ENCODE assay signal across 11 mouse cellular contexts in genomic region chr8:12391366-12392250, GRCm38 (mm10). TPM values are rescaled to one million over a fixed set of nuclear protein-coding genes. Genes with fewer than 3 reads are reported as not detected.
DNase-seq lines count a peak whose midpoint lies in the region; ATAC-seq lines count a peak whose summit lies in the region.
"Had no signal": no experiment of that assay in that cellular context is flagged by ENCODE, and none has a peak within 500 bp of the region (broad histone marks: within the 10 kb centered on the region; RNA-seq: fewer than 3 reads in every experiment).

No protein-coding gene starts in this region.

- peaks cover 97% of the 10 kb centered on the region for H3K27me3 ChIP-seq in kidney, embryonic 14.5 days (ENCODE audit: control insufficient read depth, insufficient read depth, low read length)
- H3K27me3 ChIP-seq in forebrain, embryonic 13.5 days = peaks cover 43% of the 10 kb centered on the region
- peaks cover 100% of the 10 kb centered on the region for H3K27me3 ChIP-seq in midbrain, embryonic 10.5 days (ENCODE audit: low read depth, poor library complexity, severe bottlenecking)

- no peaks in the 10 kb centered on the region for H3K36me3 ChIP-seq in kidney, embryonic 14.5 days (ENCODE audit: control insufficient read depth, insufficient read depth, low read length)
- H3K36me3 ChIP-seq in forebrain, embryonic 13.5 days (ENCODE audit: poor library complexity, severe bottlenecking) = no peaks in the 10 kb centered on the region
- no peaks in the 10 kb centered on the region for H3K36me3 ChIP-seq in midbrain, embryonic 10.5 days
- H3K36me3 ChIP-seq: liver, embryonic 15.5 days had no signal

- H3K27ac ChIP-seq in kidney, embryonic 14.5 days (ENCODE audit: low read depth, low read length) = no peak overlapping the region
- H3K27ac ChIP-seq in forebrain, embryonic 13.5 days = peak overlapping the region; percentile 54
- H3K27ac ChIP-seq in midbrain, embryonic 10.5 days (replicated peaks) = 0 out of 2 replicates have a peak overlapping the region, but pooled peaks have one; percentile 28
- H3K27ac ChIP-seq: liver, embryonic 15.5 days had no signal

- 2% methylated on average over 37 of the region's 37 CpGs for WGBS in kidney, embryonic 14.5 days
- WGBS in forebrain, embryonic 13.5 days = 5% methylated on average over 37 of the region's 37 CpGs
- 3% methylated on average over 37 of the region's 37 CpGs for WGBS in midbrain, embryonic 10.5 days

- no peak overlapping the region for H3K9ac ChIP-seq in kidney, embryonic 14.5 days (ENCODE audit: low read depth, low read length)
- H3K9ac ChIP-seq in forebrain, embryonic 13.5 days = peak overlapping the region; percentile 91
- H3K9ac ChIP-seq: liver, embryonic 15.5 days had no signal

- intact Hi-C loops in gastrocnemius, postnatal 14 days (cut with DNase I; ENCODE audit: low total_unique reads) = no loop called here

- ATAC-seq in kidney, embryonic 14.5 days (ENCODE audit: low FRiP score, low TSS enrichment) = peak; percentile 63
- peak; percentile 39; the same call in 1 of the 2 replicates for ATAC-seq in forebrain, embryonic 13.5 days
- no peak for ATAC-seq in monocyte, adult 5-6 weeks (replicated peaks; ENCODE audit: insufficient number of reproducible peaks, low FRiP score, low TSS enrichment, poor library complexity, severe bottlenecking)

- H3K9me3 ChIP-seq in kidney, embryonic 14.5 days (ENCODE audit: control insufficient read depth, low read length) = no peaks in the 10 kb centered on the region
- H3K9me3 ChIP-seq in forebrain, embryonic 13.5 days (replicated peaks) = no peaks in the 10 kb centered on the region
- no peaks in the 10 kb centered on the region for H3K9me3 ChIP-seq in midbrain, embryonic 10.5 days (replicated peaks)
- H3K9me3 ChIP-seq: liver, embryonic 15.5 days had no signal

- H3K4me2 ChIP-seq in kidney, embryonic 14.5 days (replicated peaks; ENCODE audit: low read depth, low read length) = no peak overlapping the region
- H3K4me2 ChIP-seq in forebrain, embryonic 13.5 days = peak overlapping the region; percentile 88
- H3K4me2 ChIP-seq: liver, embryonic 15.5 days had no signal

- H3K4me1 ChIP-seq in kidney, embryonic 14.5 days (ENCODE audit: control insufficient read depth, insufficient read depth, low read length) = peaks cover 5% of the 10 kb centered on the region
- H3K4me1 ChIP-seq in forebrain, embryonic 13.5 days = peaks cover 80% of the 10 kb centered on the region
- peaks cover 81% of the 10 kb centered on the region for H3K4me1 ChIP-seq in midbrain, embryonic 10.5 days
- H3K4me1 ChIP-seq: liver, embryonic 15.5 days had no signal

- no peak for DNase-seq in kidney, adult 18-20 months
- peak; percentile 77 for DNase-seq in R1 (ENCODE audit: low read depth, low spot score)
- peak; percentile 87 for DNase-seq in midbrain, embryonic 10.5 days (ENCODE audit: low spot score)
- DNase-seq in right cerebral cortex, postnatal 4 days = no peak
- DNase-seq in gastrocnemius, postnatal 14 days = no peak
- DNase-seq: cerebellum, adult 9-10 months had no signal

- no peak overlapping the region for H3K4me3 ChIP-seq in kidney, embryonic 14.5 days (ENCODE audit: low read length)
- peak overlapping the region; percentile 59 for H3K4me3 ChIP-seq in forebrain, embryonic 13.5 days
- H3K4me3 ChIP-seq in midbrain, embryonic 10.5 days = peak overlapping the region; percentile 23
- H3K4me3 ChIP-seq: liver, embryonic 15.5 days had no signal

RNA-seq across cellular contexts. Expression of gene Sox1, which starts 3.5 kb away (rescaled TPM):
- polyA plus RNA-seq in kidney, embryonic 14.5 days (2014; fragmentation: Nextera tagmentation; extraction: Ambion mirVana) = not detected in 2 replicates
- 7.7 and 8.8 TPM in 2 replicates for polyA plus RNA-seq in forebrain, embryonic 13.5 days (2015; fragmentation: Nextera tagmentation; extraction: Ambion mirVana)
- polyA plus RNA-seq in midbrain, embryonic 10.5 days (2016; fragmentation: Nextera tagmentation; extraction: Ambion mirVana) = 3.2 and 3.4 TPM in 2 replicates
- not detected in 3 replicates for total RNA-seq in monocyte, adult 5-6 weeks (2017)
- not detected for total RNA-seq in gastrocnemius, postnatal 14 days (2021)
- polyA plus RNA-seq: heart, embryonic 16.5 days; liver, embryonic 15.5 days had no signal

Comparison
In these comparisons a context has a peak if more than half of its experiments do, and no peak if none do; other contexts are left out.
1. DNase-seq: peak in R1 (single experiment) and midbrain, embryonic 10.5 days (single experiment); none in kidney, adult 18-20 months (single experiment), right cerebral cortex, postnatal 4 days (single experiment) and gastrocnemius, postnatal 14 days (single experiment).